Mouse (Mus musculus): Measurements from ENCODE around the gene Dydc1. TPM values are rescaled to one million over a fixed set of nuclear protein-coding genes. Genes with fewer than 3 reads are reported as not detected.
A peak's percentile ranks its signal among the peaks of the same experiment; 100 is the strongest.

Dydc1 gene
- polyA plus RNA-seq (2014; fragmentation: Nextera tagmentation; extraction: Ambion mirVana) = 0.63 TPM in 1 of 2 replicates, not detected in the other

- peak within 1 kb of the TSS; percentile 24; the same call in 1 of the 2 replicates for H3K9ac ChIP-seq (ENCODE audit: low read depth, low read length)
- 12% methylated on average over 23 of the region's 23 CpGs for WGBS
Measured at GRCm38 (mm10) chr14:41072229-41072943, at the start of gene Dydc1. Gene Dydc1 (plus strand): TSS chr14:41072911.

DNA sequence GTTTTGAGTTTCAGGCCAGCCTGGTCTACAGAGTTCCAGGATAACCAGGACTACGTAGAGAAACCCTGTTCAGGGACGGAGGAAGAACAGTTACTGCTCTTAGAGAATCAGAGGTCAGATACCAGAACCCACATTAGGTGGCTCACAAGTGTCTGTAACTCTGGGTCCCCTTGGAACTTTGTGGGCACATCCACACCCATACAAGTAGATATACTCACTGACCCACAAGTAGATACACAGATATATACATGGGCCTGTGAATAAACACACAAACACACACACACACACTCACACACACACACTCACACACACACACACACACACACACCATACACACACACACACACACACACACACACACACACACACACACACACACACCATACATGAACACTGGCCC, 47.6 kb upstream of the Dydc1 start:
- Histone ChIP-seq H3K9ac (ENCODE audit: low read depth, low read length) (no peak overlapping the region), H3K4me3 (ENCODE audit: low read depth, low read length) (no peak overlapping the region), H3K9me3 (ENCODE audit: control insufficient read depth, low read length) (no peaks in the 10 kb centered on the region), H3K27ac (ENCODE audit: low read depth, low read length) (no peak overlapping the region), H3K4me1 (replicated peaks; ENCODE audit: control insufficient read depth, insufficient read depth, low read length) (no peaks in the 10 kb centered on the region), H3K36me3 (ENCODE audit: control insufficient read depth, insufficient read depth, low read length) (no peaks in the 10 kb centered on the region), H3K27me3 (ENCODE audit: control insufficient read depth, insufficient read depth, low read length) (no peaks in the 10 kb centered on the region), H3K4me2 (replicated peaks; ENCODE audit: low read depth, low read length) (no peak overlapping the region)
- DNase-seq (ENCODE audit: low spot score) = no peak
- WGBS = 84% methylated on average over 2 of the region's 2 CpGs
- no peak for ATAC-seq (ENCODE audit: low FRiP score)

More at GRCm38 (mm10) chr14:41072229-41072943, at the start of gene Dydc1:
- Histone ChIP-seq H3K4me1 (replicated peaks; ENCODE audit: control insufficient read depth, insufficient read depth, low read length) (no peaks in the 10 kb centered on the region), H3K9me3 (ENCODE audit: control insufficient read depth, low read length) (no peaks in the 10 kb centered on the region), H3K36me3 (ENCODE audit: control insufficient read depth, insufficient read depth, low read length) (no peaks in the 10 kb centered on the region), H3K27ac (ENCODE audit: low read depth, low read length) (no peak within 1 kb of the TSS), H3K4me3 (ENCODE audit: low read depth, low read length) (peak within 1 kb of the TSS; percentile 37), H3K4me2 (replicated peaks; ENCODE audit: low read depth, low read length) (peak within 1 kb of the TSS; percentile 66), H3K27me3 (ENCODE audit: control insufficient read depth, insufficient read depth, low read length) (no peaks in the 10 kb centered on the region)
- DNase-seq (ENCODE audit: low spot score) (peak; percentile 84), ATAC-seq (ENCODE audit: low FRiP score) (peak; percentile 94)

DNA sequence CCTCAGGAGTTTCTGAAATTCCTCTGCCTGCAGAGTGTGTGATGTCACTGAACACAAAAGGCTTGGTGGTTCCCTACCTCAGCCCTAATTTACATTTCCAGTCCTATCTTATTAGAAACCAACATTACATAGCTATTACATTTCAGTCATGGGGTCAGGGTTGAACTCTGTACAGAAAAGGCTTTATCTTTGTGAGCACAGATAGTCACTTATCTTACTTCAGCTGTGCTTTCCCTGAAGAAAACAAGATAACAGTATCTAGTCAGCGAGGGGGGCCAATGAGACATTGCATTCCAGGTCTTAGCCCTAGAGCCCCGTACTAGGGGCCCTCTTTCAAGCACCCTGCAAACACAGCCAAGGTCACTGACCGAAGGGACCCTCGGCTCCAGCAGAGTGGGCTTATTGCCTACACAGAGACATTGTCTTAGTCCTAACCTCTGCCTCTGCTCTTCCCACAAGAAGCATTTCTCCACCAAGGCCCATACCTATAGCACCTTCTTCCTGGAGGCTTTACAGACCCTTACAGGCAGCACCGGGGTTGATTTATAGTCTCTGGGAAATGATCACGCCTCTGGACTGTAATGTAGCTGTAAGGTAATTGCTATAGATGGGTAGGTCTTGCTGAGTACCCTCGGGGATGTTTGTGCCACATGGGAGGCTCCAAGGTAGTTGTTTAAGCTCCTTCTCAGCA, 47.0 kb upstream of the Dydc1 start:
- no peak overlapping the region for H3K9ac ChIP-seq (ENCODE audit: low read depth, low read length)
- no peak overlapping the region for H3K4me3 ChIP-seq (ENCODE audit: low read depth, low read length)
- H3K36me3 ChIP-seq (ENCODE audit: control insufficient read depth, insufficient read depth, low read length) = no peaks in the 10 kb centered on the region
- no peaks in the 10 kb centered on the region for H3K27me3 ChIP-seq (ENCODE audit: control insufficient read depth, insufficient read depth, low read length)
- ATAC-seq (ENCODE audit: low FRiP score) = no peak
- no peak overlapping the region for H3K27ac ChIP-seq (ENCODE audit: low read depth, low read length)
- no peak overlapping the region for H3K4me2 ChIP-seq (replicated peaks; ENCODE audit: low read depth, low read length)
- no peaks in the 10 kb centered on the region for H3K9me3 ChIP-seq (ENCODE audit: control insufficient read depth, low read length)
- H3K4me1 ChIP-seq (replicated peaks; ENCODE audit: control insufficient read depth, insufficient read depth, low read length) = no peaks in the 10 kb centered on the region
- WGBS = 86% methylated on average over 7 of the region's 7 CpGs
- DNase-seq (ENCODE audit: low spot score) = no peak

DNA sequence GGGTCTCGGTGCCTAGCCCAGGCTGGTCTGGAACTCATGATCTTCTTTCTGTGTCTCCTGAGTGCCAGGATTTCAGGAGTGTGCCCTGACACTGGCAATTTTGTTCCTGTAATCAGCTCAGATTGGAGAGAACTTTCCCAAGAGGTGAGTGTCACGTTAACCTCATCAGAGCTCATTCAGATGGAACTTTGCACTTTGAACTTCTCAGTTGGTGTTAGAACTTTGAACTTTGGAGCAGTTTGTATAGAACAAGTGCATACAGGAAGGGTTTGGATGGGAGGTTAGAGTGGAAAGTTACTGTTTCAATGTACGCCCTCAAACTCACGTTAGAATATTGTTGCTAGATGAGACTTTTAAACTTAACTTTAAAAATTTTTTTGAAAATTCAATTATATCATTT, 43.4 kb upstream of the Dydc1 start:
- H3K9me3 ChIP-seq (ENCODE audit: control insufficient read depth, low read length) = no peaks in the 10 kb centered on the region
- H3K27me3 ChIP-seq (ENCODE audit: control insufficient read depth, insufficient read depth, low read length) = no peaks in the 10 kb centered on the region
- ATAC-seq (ENCODE audit: low FRiP score) (no peak), DNase-seq (ENCODE audit: low spot score) (no peak)
- H3K4me2 ChIP-seq (replicated peaks; ENCODE audit: low read depth, low read length) = no peak overlapping the region
- H3K36me3 ChIP-seq (ENCODE audit: control insufficient read depth, insufficient read depth, low read length) = no peaks in the 10 kb centered on the region
- no peak overlapping the region for H3K4me3 ChIP-seq (ENCODE audit: low read depth, low read length)
- H3K9ac ChIP-seq (ENCODE audit: low read depth, low read length) = no peak overlapping the region
- WGBS = 73% methylated on average over 3 of the region's 4 CpGs
- H3K4me1 ChIP-seq (replicated peaks; ENCODE audit: control insufficient read depth, insufficient read depth, low read length) = no peaks in the 10 kb centered on the region
- no peak overlapping the region for H3K27ac ChIP-seq (ENCODE audit: low read depth, low read length)

DNA sequence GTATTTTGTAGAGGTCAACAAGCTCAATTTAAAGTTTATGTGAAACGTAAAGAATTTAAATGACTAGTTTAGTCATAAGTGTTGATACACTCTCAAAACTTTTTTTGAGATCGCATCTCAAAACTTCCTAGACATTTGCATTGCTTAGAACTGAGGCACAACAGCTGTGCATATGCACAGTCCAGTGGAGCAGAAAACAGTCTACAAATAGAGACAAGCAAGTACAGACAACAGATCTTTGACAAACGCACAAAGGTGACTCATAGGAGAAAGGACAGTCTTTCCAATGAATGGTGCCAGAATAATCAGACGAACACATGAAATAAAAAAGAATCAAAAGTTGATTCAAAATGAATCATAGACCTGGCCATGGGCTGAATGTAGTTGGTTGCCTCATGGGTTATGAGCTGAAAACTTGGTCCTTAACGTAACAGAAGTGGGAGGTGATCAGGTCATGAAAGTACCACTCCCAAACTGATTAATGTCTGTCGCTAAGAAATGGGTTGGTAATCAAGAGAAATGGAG, 41.7 kb upstream of the Dydc1 start:
- 86% methylated on average over 6 of the region's 6 CpGs for WGBS
- Histone ChIP-seq H3K27me3 (ENCODE audit: control insufficient read depth, insufficient read depth, low read length) (no peaks in the 10 kb centered on the region), H3K4me1 (replicated peaks; ENCODE audit: control insufficient read depth, insufficient read depth, low read length) (no peaks in the 10 kb centered on the region), H3K9ac (ENCODE audit: low read depth, low read length) (no peak overlapping the region), H3K36me3 (ENCODE audit: control insufficient read depth, insufficient read depth, low read length) (no peaks in the 10 kb centered on the region), H3K9me3 (ENCODE audit: control insufficient read depth, low read length) (no peaks in the 10 kb centered on the region), H3K4me2 (replicated peaks; ENCODE audit: low read depth, low read length) (no peak overlapping the region), H3K27ac (ENCODE audit: low read depth, low read length) (no peak overlapping the region), H3K4me3 (ENCODE audit: low read depth, low read length) (no peak overlapping the region)
- DNase-seq (ENCODE audit: low spot score) (no peak), ATAC-seq (ENCODE audit: low FRiP score) (no peak)

DNA sequence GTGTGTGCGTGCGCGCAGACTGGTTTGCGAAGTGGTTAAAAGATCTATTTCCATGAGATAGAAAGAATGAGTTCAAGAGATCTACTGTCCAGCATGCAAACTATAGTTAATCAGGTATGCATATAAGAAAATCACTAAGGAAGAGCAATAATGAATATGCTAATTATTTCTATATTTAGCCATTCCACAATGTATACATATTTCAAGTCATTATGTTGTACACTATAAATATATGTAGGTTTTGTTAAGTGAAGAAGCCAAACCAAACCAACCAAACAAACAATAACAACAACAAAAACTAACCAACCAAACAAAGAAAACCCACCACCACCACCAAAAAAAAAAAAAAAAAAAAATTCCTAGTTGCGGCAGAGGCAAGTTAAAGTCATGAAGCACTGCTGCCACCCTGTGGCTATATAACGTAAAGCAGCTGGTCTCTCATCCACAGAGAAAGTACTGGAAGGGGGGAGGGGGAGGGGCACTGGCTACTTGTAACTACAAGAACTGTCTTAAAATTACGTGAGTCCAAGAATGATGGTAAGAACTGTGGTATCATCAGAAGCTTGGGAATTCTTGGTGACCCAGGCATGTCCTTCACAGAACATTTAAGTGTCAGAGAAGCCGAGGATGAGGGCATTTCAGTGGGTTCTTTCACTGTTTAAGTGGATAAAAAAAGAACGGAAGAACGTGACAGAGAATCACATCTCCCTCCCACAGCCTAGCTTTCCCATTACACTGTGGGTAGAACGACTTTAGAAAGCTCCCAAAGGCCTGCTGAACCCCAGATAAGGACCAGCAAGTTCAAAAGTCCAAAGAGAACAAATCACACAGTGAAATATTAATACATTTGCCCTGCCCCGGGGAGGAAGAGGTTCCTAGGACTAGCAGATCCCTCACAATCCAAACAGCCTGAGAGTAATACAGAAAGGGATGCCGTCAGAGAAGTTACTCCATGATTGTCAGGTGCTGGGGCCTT, 39.3 kb upstream of the Dydc1 start:
- Histone ChIP-seq H3K27ac (ENCODE audit: low read depth, low read length) (no peak overlapping the region), H3K9ac (ENCODE audit: low read depth, low read length) (no peak overlapping the region), H3K9me3 (ENCODE audit: control insufficient read depth, low read length) (no peaks in the 10 kb centered on the region), H3K27me3 (ENCODE audit: control insufficient read depth, insufficient read depth, low read length) (no peaks in the 10 kb centered on the region), H3K4me1 (replicated peaks; ENCODE audit: control insufficient read depth, insufficient read depth, low read length) (no peaks in the 10 kb centered on the region), H3K4me3 (ENCODE audit: low read depth, low read length) (no peak overlapping the region), H3K36me3 (ENCODE audit: control insufficient read depth, insufficient read depth, low read length) (no peaks in the 10 kb centered on the region), H3K4me2 (replicated peaks; ENCODE audit: low read depth, low read length) (no peak overlapping the region)
- peak; percentile 88 for DNase-seq (ENCODE audit: low spot score)
- 61% methylated on average over 13 of the region's 13 CpGs for WGBS
- ATAC-seq (ENCODE audit: low FRiP score) = peak; percentile 66

DNA sequence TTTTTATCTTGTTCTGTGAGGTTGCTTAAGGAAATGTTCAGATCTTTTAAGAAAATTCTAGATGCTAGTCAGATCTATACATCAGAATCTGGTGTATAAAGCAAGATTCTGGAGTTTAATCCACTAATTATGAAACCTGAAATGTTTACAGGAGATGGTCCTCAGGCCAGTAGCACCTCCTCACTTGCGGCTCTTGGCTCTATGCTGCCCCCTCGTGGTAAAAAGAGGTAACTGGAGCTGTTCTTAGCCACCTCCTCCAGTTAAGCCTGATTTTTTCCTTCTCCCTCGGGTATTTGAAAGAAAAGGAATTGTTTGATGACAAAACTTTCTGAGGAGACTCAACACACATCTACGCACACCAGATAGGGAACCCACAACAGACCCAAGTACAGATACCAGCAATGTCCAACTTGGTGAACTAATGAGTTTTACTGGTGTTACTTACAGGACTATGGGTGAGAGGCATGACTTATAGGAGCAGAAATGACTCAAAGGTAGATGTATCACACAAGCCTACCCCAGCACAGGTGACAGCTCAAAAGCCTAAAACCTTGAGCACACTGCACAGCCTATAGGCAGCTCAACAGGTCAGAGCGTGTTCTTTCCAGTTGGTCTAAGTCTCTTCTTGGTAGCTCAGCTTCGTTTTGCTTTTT, 37.4 kb upstream of the Dydc1 start:
- no peak overlapping the region for H3K4me3 ChIP-seq (ENCODE audit: low read depth, low read length)
- H3K4me1 ChIP-seq (replicated peaks; ENCODE audit: control insufficient read depth, insufficient read depth, low read length) = no peaks in the 10 kb centered on the region
- ATAC-seq (ENCODE audit: low FRiP score) (peak; percentile 79; the same call in 1 of the 2 replicates), DNase-seq (ENCODE audit: low spot score) (peak; percentile 80)
- H3K27ac ChIP-seq (ENCODE audit: low read depth, low read length) = no peak overlapping the region
- no peaks in the 10 kb centered on the region for H3K9me3 ChIP-seq (ENCODE audit: control insufficient read depth, low read length)
- no peak overlapping the region for H3K4me2 ChIP-seq (replicated peaks; ENCODE audit: low read depth, low read length)
- H3K9ac ChIP-seq (ENCODE audit: low read depth, low read length) = no peak overlapping the region
- no peaks in the 10 kb centered on the region for H3K36me3 ChIP-seq (ENCODE audit: control insufficient read depth, insufficient read depth, low read length)
- 37% methylated on average over 6 of the region's 6 CpGs for WGBS
- no peaks in the 10 kb centered on the region for H3K27me3 ChIP-seq (ENCODE audit: control insufficient read depth, insufficient read depth, low read length)

- no peak for ATAC-seq (ENCODE audit: low FRiP score)
- H3K4me3 ChIP-seq (ENCODE audit: low read depth, low read length) = no peak overlapping the region
- no peaks in the 10 kb centered on the region for H3K9me3 ChIP-seq (ENCODE audit: control insufficient read depth, low read length)
- no peak overlapping the region for H3K4me2 ChIP-seq (replicated peaks; ENCODE audit: low read depth, low read length)
- no peak for DNase-seq (ENCODE audit: low spot score)
- H3K36me3 ChIP-seq (ENCODE audit: control insufficient read depth, insufficient read depth, low read length) = no peaks in the 10 kb centered on the region
- H3K27ac ChIP-seq (ENCODE audit: low read depth, low read length) = no peak overlapping the region
- no peaks in the 10 kb centered on the region for H3K27me3 ChIP-seq (ENCODE audit: control insufficient read depth, insufficient read depth, low read length)
- H3K4me1 ChIP-seq (replicated peaks; ENCODE audit: control insufficient read depth, insufficient read depth, low read length) = no peaks in the 10 kb centered on the region
- 83% methylated on average over 2 of the region's 2 CpGs for WGBS
- no peak overlapping the region for H3K9ac ChIP-seq (ENCODE audit: low read depth, low read length)
Measured at GRCm38 (mm10) chr14:41047402-41047801, 25.3 kb upstream of the Dydc1 start.
